Mouse (Mus musculus) right cerebral cortex, postnatal 36 days (tissue): ENCODE data around the gene P3h1.

Experiments
- DNase-seq, 2 experiments: peaks; one replicate each; pipeline ENCODE4 v3.0.0; 2022; ENCODE audit warnings: low spot score in 2 of 2, mixed read lengths in 1 of 2

Gene P3h1

GRCm38 (mm10) chr4:119232410-119233255 lies at the start of gene P3h1, which contains the start of gene AU022252:
P3h1 (plus strand) TSS chr4:119232915.
AU022252 (minus strand) TSS chr4:119232712.
- peak; percentile 98 to 99 for DNase-seq

GRCm38 (mm10) chr4:119183525-119183924 lies 49.2 kb upstream of the P3h1 start:
- DNase-seq, result no peak

GRCm38 (mm10) chr4:119185771-119186170 lies 46.9 kb upstream of the P3h1 start:
- DNase-seq, result no peak

GRCm38 (mm10) chr4:119188060-119188785 lies 44.5 kb upstream of the P3h1 start:
- DNase-seq, result no peak

- DNase-seq, result no peak
These were observed 43.3 kb upstream of the P3h1 start for GRCm38 (mm10) chr4:119189392-119189791.

- DNase-seq, result no peak
These were observed 42.9 kb upstream of the P3h1 start, which contains the start of gene Ermap for GRCm38 (mm10) chr4:119189864-119190263. Ermap (minus strand) TSS chr4:119190011.

- DNase-seq, result no peak
These were observed 42.1 kb upstream of the P3h1 start for GRCm38 (mm10) chr4:119190618-119191017.

GRCm38 (mm10) chr4:119191273-119191672 lies 41.4 kb upstream of the P3h1 start:
- DNase-seq, result no peak

GRCm38 (mm10) chr4:119192757-119193156 lies 40.0 kb upstream of the P3h1 start:
- no peak for DNase-seq

GRCm38 (mm10) chr4:119194909-119195581 lies 37.7 kb upstream of the P3h1 start, which contains the start of gene Svbp:
Svbp (plus strand) TSS chr4:119195306.
- peak; percentile 75 to 76 for DNase-seq

- no peak for DNase-seq
These were observed 37.0 kb upstream of the P3h1 start for GRCm38 (mm10) chr4:119195582-119196320.

GRCm38 (mm10) chr4:119198105-119198504 lies 34.6 kb upstream of the P3h1 start:
- DNase-seq, result no peak

- peak; percentile 20 to 26 for DNase-seq
These were observed 28.0 kb upstream of the P3h1 start for GRCm38 (mm10) chr4:119204672-119205071.

- no peak for DNase-seq
These were observed 16.0 kb upstream of the P3h1 start for GRCm38 (mm10) chr4:119216667-119217066.

GRCm38 (mm10) chr4:119218169-119218568 lies 14.5 kb upstream of the P3h1 start, which contains the start of gene Tmem269:
Tmem269 (minus strand) TSS chr4:119218217.
- DNase-seq, result no peak

GRCm38 (mm10) chr4:119223696-119224095 lies 9.0 kb upstream of the P3h1 start:
- DNase-seq, result no peak

- no peak for DNase-seq
These were observed 8.2 kb upstream of the P3h1 start for GRCm38 (mm10) chr4:119224534-119224933.

GRCm38 (mm10) chr4:119225719-119226118 lies 7.0 kb upstream of the P3h1 start:
- no peak for DNase-seq

- no peak for DNase-seq
These were observed 6.0 kb upstream of the P3h1 start for GRCm38 (mm10) chr4:119226751-119227150.

GRCm38 (mm10) chr4:119233256-119233901 lies 664 bp downstream of the P3h1 start:
- DNase-seq, result peak; percentile 32 to 39

- no peak for DNase-seq
These were observed 1.6 kb downstream of the P3h1 start for GRCm38 (mm10) chr4:119234348-119234747.
